Mouse (Mus musculus) CH12.LX (cell line): Measurements from ENCODE around the gene Lhcgr. TPM values are rescaled to one million over a fixed set of nuclear protein-coding genes. Genes with fewer than 3 reads are reported as not detected.

Source experiments
- DNase-seq: peaks from one replicate; pipeline ENCODE4 v3.0.0-alpha.2; 2013; ENCODE audit errors: extremely low read depth
- H3K27ac ChIP-seq: 2 replicates; pipeline ENCODE4 v1.5.1; 2012; ENCODE audit warnings: low read depth, mild to moderate bottlenecking, control low read depth, moderate library complexity; ENCODE audit not compliant: insufficient read depth
- H3K27me3 ChIP-seq: replicated peaks from 2 replicates; pipeline ENCODE3; 2012; ENCODE audit warnings: inconsistent platforms
- H3K36me3 ChIP-seq, 2 experiments: replicated peaks in 1 of 2; 2 replicates each; pipeline versions ENCODE3 to v1.6.1; 2012; ENCODE audit warnings: inconsistent platforms in 1 of 2, low read length in 1 of 2, mild to moderate bottlenecking in 1 of 2, mixed read lengths in 1 of 2, moderate library complexity in 1 of 2; ENCODE audit not compliant: control insufficient read depth in 1 of 2, insufficient read depth in 1 of 2
- H3K4me1 ChIP-seq, 2 experiments: 2 replicates each; pipeline ENCODE4 v1.6.1; 2012; ENCODE audit warnings: inconsistent platforms in 1 of 2, moderate library complexity in 1 of 2; ENCODE audit not compliant: insufficient read depth in 2 of 2, control insufficient read depth in 1 of 2
- H3K4me2 ChIP-seq: 2 replicates; pipeline ENCODE4 v1.6.1; 2012; ENCODE audit warnings: low read depth, mild to moderate bottlenecking, control low read depth; ENCODE audit not compliant: poor library complexity, insufficient read depth, severe bottlenecking
- H3K4me3 ChIP-seq, 3 experiments: fragments of 150-350 bp in 1 of 3; sonication (generic) in 1 of 3; replicated peaks in 1 of 3; 2 replicates each; pipeline versions ENCODE3 to v1.5.1; 2011 to 2012; ENCODE audit warnings: low read depth in 2 of 3, low read length in 2 of 3, mild to moderate bottlenecking in 2 of 3, moderate library complexity in 2 of 3, control low read depth in 1 of 3, improper control_type of control experiment in 1 of 3, inconsistent platforms in 1 of 3, mixed read lengths in 1 of 3; ENCODE audit not compliant: poor library complexity in 1 of 3
- H3K79me2 ChIP-seq: replicated peaks from 2 replicates; pipeline ENCODE4 v1.6.1; 2012; ENCODE audit warnings: mild to moderate bottlenecking, moderate library complexity; ENCODE audit not compliant: control insufficient read depth, poor library complexity, insufficient read depth, severe bottlenecking; ENCODE audit errors: extremely low read depth
- H3K9ac ChIP-seq: 2 replicates; pipeline ENCODE4 v1.6.1; 2012; ENCODE audit warnings: low read depth, mild to moderate bottlenecking, control low read depth, moderate library complexity; ENCODE audit not compliant: insufficient read depth
- H3K9me3 ChIP-seq: replicated peaks from 2 replicates; pipeline ENCODE3; 2012; ENCODE audit warnings: low read length, inconsistent platforms, mixed read lengths
- CTCF ChIP-seq, 2 experiments: IDR thresholded peaks in 1 of 2; conservative IDR thresholded peaks in 1 of 2; 2 replicates each; pipeline ENCODE4 v1.5.1; 2011 to 2012; ENCODE audit warnings: low read depth in 2 of 2, low read length in 2 of 2, improper control_type of control experiment in 1 of 2, inconsistent platforms in 1 of 2, mild to moderate bottlenecking in 1 of 2, moderate library complexity in 1 of 2
- ELF1 ChIP-seq: IDR thresholded peaks from 2 replicates; pipeline ENCODE4 v1.6.1; 2014; ENCODE audit warnings: low read depth, mild to moderate bottlenecking, inconsistent platforms, low read length, improper control_type of control experiment
- EP300 ChIP-seq: IDR thresholded peaks from 2 replicates; pipeline ENCODE4 v1.6.1; 2011; ENCODE audit warnings: low read length, improper control_type of control experiment
- GABPA ChIP-seq: IDR thresholded peaks from 2 replicates; pipeline ENCODE4 v1.6.1; 2012; ENCODE audit warnings: low read depth, low read length, improper control_type of control experiment, inconsistent platforms; ENCODE audit not compliant: insufficient replicate concordance
- HCFC1 ChIP-seq: IDR thresholded peaks from 2 replicates; pipeline ENCODE4 v1.6.1; 2012; ENCODE audit warnings: low read depth, mild to moderate bottlenecking, inconsistent platforms, low read length, improper control_type of control experiment
- JUN ChIP-seq: IDR thresholded peaks from 2 replicates; pipeline ENCODE4 v1.6.1; 2011; ENCODE audit warnings: low read depth, mild to moderate bottlenecking, low read length, improper control_type of control experiment, moderate library complexity; ENCODE audit not compliant: insufficient read depth
- MAFK ChIP-seq: IDR thresholded peaks from 2 replicates; pipeline ENCODE4 v1.6.1; 2011; ENCODE audit warnings: low read length, improper control_type of control experiment; ENCODE audit not compliant: insufficient replicate concordance
- MEF2A ChIP-seq: IDR thresholded peaks from 2 replicates; pipeline ENCODE4 v1.6.1; 2014; ENCODE audit warnings: low read depth, mild to moderate bottlenecking, inconsistent platforms, low read length, improper control_type of control experiment, borderline replicate concordance
- PAX5 ChIP-seq: IDR thresholded peaks from 2 replicates; pipeline ENCODE4 v1.6.1; 2012; ENCODE audit warnings: low read length, inconsistent platforms, mixed read lengths
- POLR2AphosphoS2 ChIP-seq: IDR thresholded peaks from 2 replicates; pipeline ENCODE4 v1.6.1; 2011; ENCODE audit warnings: low read depth, low read length, improper control_type of control experiment
- RAD21 ChIP-seq: IDR thresholded peaks from 2 replicates; pipeline ENCODE4 v1.6.1; 2011; ENCODE audit warnings: low read depth, mild to moderate bottlenecking, low read length, improper control_type of control experiment, moderate library complexity
- RCOR1 ChIP-seq: conservative IDR thresholded peaks from 2 replicates; pipeline ENCODE4 v1.6.1; 2012; ENCODE audit warnings: low read depth, mild to moderate bottlenecking, inconsistent platforms, low read length, improper control_type of control experiment
- SMC3 ChIP-seq: IDR thresholded peaks from 2 replicates; pipeline ENCODE4 v1.6.1; 2011; ENCODE audit warnings: low read depth, low read length, improper control_type of control experiment
- UBTF ChIP-seq: IDR thresholded peaks from 2 replicates; pipeline ENCODE4 v1.6.1; 2012; ENCODE audit warnings: low read depth, mild to moderate bottlenecking, inconsistent platforms, low read length, improper control_type of control experiment, moderate library complexity
- USF1 ChIP-seq: IDR thresholded peaks from 2 replicates; pipeline ENCODE4 v1.6.1; 2014; ENCODE audit warnings: low read depth, mild to moderate bottlenecking, inconsistent platforms, low read length, improper control_type of control experiment
- USF2 ChIP-seq: conservative IDR thresholded peaks from 2 replicates; pipeline ENCODE4 v1.6.1; 2011; ENCODE audit warnings: low read depth, low read length, improper control_type of control experiment
- ZKSCAN1 ChIP-seq: IDR thresholded peaks from 2 replicates; pipeline ENCODE4 v1.6.1; 2012; ENCODE audit warnings: low read depth, inconsistent platforms, low read length, improper control_type of control experiment, borderline replicate concordance
- ZMIZ1 ChIP-seq: IDR thresholded peaks from 2 replicates; pipeline ENCODE4 v1.6.1; 2012; ENCODE audit warnings: low read depth, mild to moderate bottlenecking, inconsistent platforms, low read length, improper control_type of control experiment
- ZNF384 ChIP-seq: IDR thresholded peaks from 2 replicates; pipeline ENCODE4 v1.6.1; 2012; ENCODE audit warnings: low read depth, low read length, improper control_type of control experiment, inconsistent platforms
- dilution Hi-C: fragments of 300-500 bp; cut with MboI; formaldehyde crosslinking; loops from 2 replicates; pipeline ENCODE4 v1.14.3; 2020; ENCODE audit warnings: low sequenced_read_pairs; ENCODE audit not compliant: extremely low pct_unique_long_range_greater_than_20kb, extremely low pct_ligation_motif_present
- in situ Hi-C: fragments of 300-500 bp; cut with MboI; formaldehyde crosslinking; loops from 3 replicates; pipeline ENCODE4 v1.14.3; 2019; ENCODE audit warnings: low sequenced_read_pairs, low pct_ligation_motif_present, low pct_unique_long_range_greater_than_20kb, mixed read lengths
- polyA plus RNA-seq: library from polyadenylated mRNA; unstranded; fragments of >175 nt; gene quantifications from 2 replicates; pipeline ENCODE4 v1.2.1, GENCODE M21; 2012; ENCODE audit warnings: low read depth; ENCODE audit not compliant: insufficient read length
- total RNA-seq, 2 experiments: library from RNA; depleted of rRNA; stranded (reverse); fragments of 300-350 nt in 1 of 2; fragments of >200 nt in 1 of 2; gene quantifications; 2 replicates each; pipeline ENCODE4 v1.2.3; 2012 to 2014

Gene Lhcgr
- total and polyA plus RNA-seq, 3 experiments, result not detected

- dilution Hi-C loops, result no loop called here
- peaks cover 5 to 10% of the 10 kb centered on the region in 2 experiments; a peak in 3 of 4 replicates for H3K4me1 ChIP-seq
- in situ Hi-C loops, result no loop called here
- no peak overlapping the region for H3K4me3 ChIP-seq
- H3K9me3 ChIP-seq, result peaks cover 3% of the 10 kb centered on the region
- no peaks in the 10 kb centered on the region for H3K79me2 ChIP-seq
- H3K27ac ChIP-seq, result no peak overlapping the region
- no peaks in the 10 kb centered on the region for H3K36me3 ChIP-seq
- H3K27me3 ChIP-seq, result no peaks in the 10 kb centered on the region
- no peak overlapping the region for H3K9ac ChIP-seq
- DNase-seq, result peak; percentile 6
- H3K4me2 ChIP-seq, result no peak overlapping the region
- TF ChIP-seq PAX5 (no peak), USF2 (no peak), POLR2AphosphoS2 (no peak), RCOR1 (no peak), SMC3 (peak; percentile 33), ELF1 (no peak), ZMIZ1 (no peak), CTCF (conservative IDR thresholded peaks at IDR 0.05 in 1 of 2, IDR thresholded peaks at IDR 0.05 in 1 of 2; ENCODE audit: low read depth in 2 of 2, low read length in 2 of 2) (peak in 1 of 2 experiments; percentile 46; a peak in 2 of 4 replicates), USF1 (no peak)
These were observed 24.9 kb downstream of the Lhcgr start for GRCm38 (mm10) chr17:88766857-88767256.

DNA sequence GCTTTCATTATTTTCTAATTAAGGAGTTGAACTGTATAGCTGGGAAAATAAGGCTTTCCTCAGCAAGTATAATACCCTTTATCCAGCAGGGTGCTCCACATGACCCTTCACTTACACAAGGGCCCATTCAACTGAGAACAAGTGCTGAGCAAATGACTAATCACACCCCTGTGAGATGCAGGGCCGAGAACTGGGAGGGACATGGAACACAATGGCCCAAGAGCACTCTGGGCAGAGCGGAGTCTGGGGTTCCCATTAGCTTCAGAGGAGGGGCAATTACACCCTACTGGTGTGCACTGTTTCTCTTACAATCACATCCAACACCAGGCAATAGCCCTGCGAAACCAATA lies 27.7 kb downstream of the Lhcgr start:
- no peak overlapping the region for H3K27ac ChIP-seq
- no peak overlapping the region for H3K9ac ChIP-seq
- peaks cover 5 to 10% of the 10 kb centered on the region in 2 experiments; a peak in 3 of 4 replicates for H3K4me1 ChIP-seq
- no peaks in the 10 kb centered on the region for H3K36me3 ChIP-seq
- in situ Hi-C loops, result no loop called here
- H3K4me2 ChIP-seq, result no peak overlapping the region
- DNase-seq, result no peak
- H3K4me3 ChIP-seq, result peak overlapping the region in 1 of 3 experiments; percentile 23
- dilution Hi-C loops, result no loop called here
- H3K9me3 ChIP-seq, result peaks cover 3% of the 10 kb centered on the region
- H3K27me3 ChIP-seq, result no peaks in the 10 kb centered on the region
- TF ChIP-seq UBTF (no peak), GABPA (no peak), MAFK (no peak), RAD21 (no peak), ZKSCAN1 (no peak), ZNF384 (no peak), EP300 (no peak), JUN (no peak), USF1 (no peak), HCFC1 (no peak), MEF2A (no peak)
- H3K79me2 ChIP-seq, result no peaks in the 10 kb centered on the region
